ENCODE assay signal across 12 mouse cellular contexts in genomic region chr11:60300318-60300717, GRCm38 (mm10). TPM values are rescaled to one million over a fixed set of nuclear protein-coding genes. Genes with fewer than 3 reads are reported as not detected.
DNase-seq lines count a peak whose midpoint lies in the region; ATAC-seq and TF ChIP-seq lines count a peak whose summit lies in the region.
"Had no signal": no experiment of that assay in that cellular context is flagged by ENCODE, and none has a peak within 500 bp of the region (broad histone marks: within the 10 kb centered on the region; RNA-seq: fewer than 3 reads in every experiment).

No protein-coding gene starts in this region.

- TF ChIP-seq CTCF in heart, postnatal 0 days (IDR thresholded peaks at IDR 0.05; ENCODE audit: low read depth), result no peak

- 68% methylated on average over 3 of the region's 3 CpGs for WGBS in heart, postnatal 0 days
- 68% methylated on average over 3 of the region's 3 CpGs for WGBS in liver, embryonic 16.5 days (ENCODE audit: insufficient replicate concordance)
- WGBS in hindbrain, embryonic 15.5 days, result 67% methylated on average over 3 of the region's 3 CpGs
- WGBS in neural tube, embryonic 15.5 days, result 89% methylated on average over 3 of the region's 3 CpGs

- ATAC-seq in heart, postnatal 0 days (ENCODE audit: insufficient read depth, low read depth), result no peak
- ATAC-seq in liver, embryonic 16.5 days (ENCODE audit: low read depth), result 0 out of 2 replicates have a peak, but pooled peaks have one; percentile 37
- ATAC-seq in hindbrain, embryonic 15.5 days (ENCODE audit: low FRiP score, low read depth), result no peak
- no peak for ATAC-seq in neural tube, embryonic 15.5 days (ENCODE audit: low FRiP score)

- no peak overlapping the region for H3K4me3 ChIP-seq in heart, postnatal 0 days (ENCODE audit: low read depth, low read length)
- H3K4me3 ChIP-seq in liver, embryonic 16.5 days (ENCODE audit: low read depth, low read length), result no peak overlapping the region
- no peak overlapping the region for H3K4me3 ChIP-seq in hindbrain, embryonic 15.5 days
- H3K4me3 ChIP-seq in neural tube, embryonic 15.5 days (replicated peaks), result no peak overlapping the region
- H3K4me3 ChIP-seq: embryonic facial prominence, embryonic 13.5 days; limb, embryonic 15.5 days; neural tube, embryonic 12.5 days had no signal

- H3K27ac ChIP-seq in heart, postnatal 0 days (ENCODE audit: low read depth), result peak overlapping the region; percentile 10
- no peak overlapping the region for H3K27ac ChIP-seq in liver, embryonic 16.5 days (ENCODE audit: low read length)
- H3K27ac ChIP-seq in hindbrain, embryonic 15.5 days (replicated peaks), result peak overlapping the region; percentile 78
- H3K27ac ChIP-seq in neural tube, embryonic 15.5 days (replicated peaks), result peak overlapping the region; percentile 78
- H3K27ac ChIP-seq: limb, embryonic 15.5 days; neural tube, embryonic 12.5 days had no signal

- no peak for DNase-seq in heart, postnatal 0 days (ENCODE audit: low spot score)
- no peak for DNase-seq in heart, postnatal 4 days
- no peak for DNase-seq in liver
- DNase-seq in Muller cell, postnatal 12 days (ENCODE audit: inconsistent ontology term), result no peak
- DNase-seq: cerebellum, adult 9-11 months; right cerebral cortex, postnatal 25 days had no signal

- no peaks in the 10 kb centered on the region for H3K36me3 ChIP-seq in heart, postnatal 0 days (replicated peaks; ENCODE audit: control insufficient read depth, insufficient read depth, low read length)
- H3K36me3 ChIP-seq in liver, embryonic 16.5 days (ENCODE audit: control insufficient read depth, insufficient read depth), result no peaks in the 10 kb centered on the region
- no peaks in the 10 kb centered on the region for H3K36me3 ChIP-seq in hindbrain, embryonic 15.5 days
- H3K36me3 ChIP-seq in neural tube, embryonic 15.5 days, result no peaks in the 10 kb centered on the region
- H3K36me3 ChIP-seq: embryonic facial prominence, embryonic 13.5 days; limb, embryonic 15.5 days; neural tube, embryonic 12.5 days had no signal

- no peaks in the 10 kb centered on the region for H3K9me3 ChIP-seq in heart, postnatal 0 days (replicated peaks; ENCODE audit: control insufficient read depth, low read length)
- H3K9me3 ChIP-seq in liver, embryonic 16.5 days (replicated peaks; ENCODE audit: control insufficient read depth, low read length), result no peaks in the 10 kb centered on the region
- no peaks in the 10 kb centered on the region for H3K9me3 ChIP-seq in hindbrain, embryonic 15.5 days
- H3K9me3 ChIP-seq in neural tube, embryonic 15.5 days (replicated peaks), result no peaks in the 10 kb centered on the region
- H3K9me3 ChIP-seq: embryonic facial prominence, embryonic 13.5 days; limb, embryonic 15.5 days; neural tube, embryonic 12.5 days had no signal

- H3K9ac ChIP-seq in heart, postnatal 0 days (replicated peaks; ENCODE audit: low read depth, low read length), result no peak overlapping the region
- H3K9ac ChIP-seq in liver, embryonic 16.5 days (ENCODE audit: low read depth, low read length), result no peak overlapping the region
- H3K9ac ChIP-seq in hindbrain, embryonic 15.5 days, result no peak overlapping the region
- no peak overlapping the region for H3K9ac ChIP-seq in neural tube, embryonic 15.5 days (replicated peaks)
- H3K9ac ChIP-seq: embryonic facial prominence, embryonic 13.5 days; limb, embryonic 15.5 days; neural tube, embryonic 12.5 days had no signal

- TF ChIP-seq EP300 in heart, postnatal 0 days (IDR thresholded peaks at IDR 0.05; ENCODE audit: low read depth), result no peak

- H3K27me3 ChIP-seq in heart, postnatal 0 days (ENCODE audit: control insufficient read depth, insufficient read depth, low read length), result no peaks in the 10 kb centered on the region
- H3K27me3 ChIP-seq in liver, embryonic 16.5 days (ENCODE audit: control insufficient read depth, insufficient read depth, low read depth, low read length), result no peaks in the 10 kb centered on the region
- no peaks in the 10 kb centered on the region for H3K27me3 ChIP-seq in hindbrain, embryonic 15.5 days
- H3K27me3 ChIP-seq in neural tube, embryonic 15.5 days (replicated peaks), result no peaks in the 10 kb centered on the region
- H3K27me3 ChIP-seq: embryonic facial prominence, embryonic 13.5 days; limb, embryonic 15.5 days; neural tube, embryonic 12.5 days had no signal

- no peak overlapping the region for H3K4me2 ChIP-seq in heart, postnatal 0 days (ENCODE audit: low read depth, low read length)
- H3K4me2 ChIP-seq in liver, embryonic 16.5 days (ENCODE audit: low read depth, low read length), result no peak overlapping the region
- no peak overlapping the region for H3K4me2 ChIP-seq in hindbrain, embryonic 15.5 days
- H3K4me2 ChIP-seq in neural tube, embryonic 15.5 days, result no peak overlapping the region
- H3K4me2 ChIP-seq: embryonic facial prominence, embryonic 13.5 days; limb, embryonic 15.5 days; neural tube, embryonic 12.5 days had no signal

- H3K4me1 ChIP-seq in heart, postnatal 0 days (ENCODE audit: control insufficient read depth, insufficient read depth), result peaks cover 19% of the 10 kb centered on the region
- peaks cover 21% of the 10 kb centered on the region for H3K4me1 ChIP-seq in liver, embryonic 16.5 days (ENCODE audit: control insufficient read depth, low read depth, low read length)
- peaks cover 42% of the 10 kb centered on the region for H3K4me1 ChIP-seq in hindbrain, embryonic 15.5 days (replicated peaks)
- H3K4me1 ChIP-seq in neural tube, embryonic 15.5 days, result peaks cover 43% of the 10 kb centered on the region

RNA-seq across cellular contexts. Expression of gene Tom1l2, which starts 52.4 kb away (rescaled TPM):
- 56.8 and 77.3 TPM in 2 replicates for total RNA-seq in heart, postnatal 0 days (2014; rRNA removed; ENCODE audit: low replicate concordance)
- 30.5 and 31.3 TPM in 2 replicates for polyA plus RNA-seq in heart, postnatal 0 days (2015; fragmentation: Nextera tagmentation; extraction: Ambion mirVana)
- 10 to 100 TPM; 83.2 to 85.0 TPM for total RNA-seq in heart, postnatal 4 days (2021)
- 5.7 and 6.8 TPM in 2 replicates for polyA plus RNA-seq in liver, embryonic 16.5 days (2015; fragmentation: Nextera tagmentation; extraction: Ambion mirVana)
- polyA plus RNA-seq in hindbrain, embryonic 15.5 days (2015; fragmentation: Nextera tagmentation; extraction: Ambion mirVana), result 65.4 and 71.4 TPM in 2 replicates
- 66.3 and 68.9 TPM in 2 replicates for polyA plus RNA-seq in neural tube, embryonic 15.5 days (2015; fragmentation: Nextera tagmentation; extraction: Ambion mirVana)

RNA-seq across cellular contexts. Expression of gene Drc3, which starts 52.8 kb away (rescaled TPM):
- 2.0 and 2.9 TPM in 2 replicates for total RNA-seq in heart, postnatal 0 days (2014; rRNA removed; ENCODE audit: low replicate concordance)
- polyA plus RNA-seq in heart, postnatal 0 days (2015; fragmentation: Nextera tagmentation; extraction: Ambion mirVana), result 2.1 and 2.9 TPM in 2 replicates
- total RNA-seq in heart, postnatal 4 days (2021), result 1 to 10 TPM; 1.8 to 2.4 TPM
- 0.39 and 0.50 TPM in 2 replicates for polyA plus RNA-seq in liver, embryonic 16.5 days (2015; fragmentation: Nextera tagmentation; extraction: Ambion mirVana)
- 7.1 and 7.7 TPM in 2 replicates for polyA plus RNA-seq in hindbrain, embryonic 15.5 days (2015; fragmentation: Nextera tagmentation; extraction: Ambion mirVana)
- polyA plus RNA-seq in neural tube, embryonic 15.5 days (2015; fragmentation: Nextera tagmentation; extraction: Ambion mirVana), result 5.3 and 6.2 TPM in 2 replicates
